Mouse (Mus musculus): Measurements from ENCODE around the gene Gpx7. TPM values are rescaled to one million over a fixed set of nuclear protein-coding genes. Genes with fewer than 3 reads are reported as not detected.

Gpx7 gene
- total RNA-seq, 2 experiments from 2014 or later = 25.0 to 31.1 TPM

GRCm38 (mm10) chr4:108350819-108351218 is 55.9 kb downstream of the Gpx7 start:
- DNase-seq (ENCODE audit: low spot score in 2 of 2) = no peak

Other genes starting within 250 kb of the Gpx7 start
- 10 to 100 TPM; 35.2 to 36.3 TPM for gene Echdc2, start 241.5 kb downstream of the Gpx7 start, total RNA-seq (2021)
- under 1 TPM; 0.25 to 0.34 TPM for gene Zyg11a, start 188.9 kb downstream of the Gpx7 start, total RNA-seq (2021)
- 10 to 100 TPM; 37.0 to 37.4 TPM for gene Zyg11b, start 105.9 kb downstream of the Gpx7 start, total RNA-seq (2021)
- 10 to 100 TPM; 58.6 to 59.5 TPM for gene Coa7, start 78.8 kb downstream of the Gpx7 start, total RNA-seq (2021)
- 1 to 10 TPM; 6.9 to 7.6 TPM for gene Shisal2a, start 23.6 kb downstream of the Gpx7 start, total RNA-seq (2021)
- 10 to 100 TPM; 79.9 to 82.3 TPM for gene Tut4, start 52.5 kb upstream of the Gpx7 start, total RNA-seq (2021)
- gene Prpf38a, start 172.4 kb upstream of the Gpx7 start, total RNA-seq (2021) = 10 to 100 TPM; 47.7 to 49.8 TPM
- 1 to 10 TPM; 3.0 to 4.9 TPM for gene Orc1, start 172.5 kb upstream of the Gpx7 start, total RNA-seq (2021)
- 10 to 100 TPM; 64.0 to 70.8 TPM for gene Cc2d1b, start 213.0 kb upstream of the Gpx7 start, total RNA-seq (2021)